Comparison of ENCODE assay signal across 14 mouse cellular contexts in the genomic region with DNA sequence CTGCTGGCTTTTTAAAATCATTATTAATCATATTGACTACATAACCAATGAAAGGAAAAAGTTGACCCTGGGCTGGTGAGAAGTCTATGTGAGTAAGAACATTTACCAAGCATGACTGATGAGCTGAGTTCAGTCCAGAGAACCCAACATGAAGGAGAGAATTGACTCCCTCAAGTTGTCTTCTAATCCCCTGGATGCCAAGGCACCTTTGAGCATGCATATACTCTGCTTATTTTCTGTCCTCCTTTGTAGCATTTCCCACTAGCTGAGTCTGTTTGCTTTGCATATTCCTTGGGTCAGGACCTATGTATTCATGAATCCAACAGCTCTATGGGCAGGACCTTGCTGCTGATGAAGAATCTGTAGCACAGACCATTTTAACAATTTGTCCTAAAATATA. TPM values are rescaled to one million over a fixed set of nuclear protein-coding genes. Genes with fewer than 3 reads are reported as not detected.
"Had no signal": no experiment of that assay in that cellular context is flagged by ENCODE, and none has a peak within 500 bp of the region (broad histone marks: within the 10 kb centered on the region; RNA-seq: fewer than 3 reads in every experiment).

No protein-coding gene starts in this region.

- DNase-seq: gastrocnemius, adult 2 months; gastrocnemius, postnatal 10 days; gastrocnemius, postnatal 25 days; heart, adult 18-20 months; heart, postnatal 10 days; heart, postnatal 4 days; kidney, adult 18-20 months; kidney, adult 8-10 months; kidney, postnatal 10 days; kidney, postnatal 25 days; kidney, postnatal 4 days; liver; liver, embryonic 13.5 days had no signal

RNA-seq across cellular contexts. Expression of a gene that starts 51.7 kb away (rescaled TPM):
- total RNA-seq: granulocyte monocyte progenitor cell, adult 5-6 weeks had no signal
